Mouse (Mus musculus): ENCODE data around the gene Dvl2. TPM values are rescaled to one million over a fixed set of nuclear protein-coding genes. Genes with fewer than 3 reads are reported as not detected.

Gene Dvl2
- polyA plus RNA-seq, 1 experiment from 2014 or later: 46.6 TPM

- no peaks in the 10 kb centered on the region for H3K9me3 ChIP-seq
- H3K4me2 ChIP-seq: no peak overlapping the region
- H3K27me3 ChIP-seq: no peaks in the 10 kb centered on the region
- 93% methylated on average over 8 of the region's 8 CpGs for WGBS
- peaks cover 27% of the 10 kb centered on the region for H3K4me1 ChIP-seq
- no peak for ATAC-seq (ENCODE audit: low FRiP score)
- no peak overlapping the region for H3K9ac ChIP-seq
- H3K36me3 ChIP-seq (replicated peaks): peaks cover 56% of the 10 kb centered on the region
- H3K27ac ChIP-seq: no peak overlapping the region
- no peak overlapping the region for H3K4me3 ChIP-seq (replicated peaks)
These were observed 16.0 kb upstream of the Dvl2 start for GRCm38 (mm10) chr11:69984431-69984830.

GRCm38 (mm10) chr11:69989949-69990348 lies 10.4 kb upstream of the Dvl2 start:
- Histone ChIP-seq H3K36me3 (replicated peaks) (peaks cover 64% of the 10 kb centered on the region), H3K4me1 (peaks cover 19% of the 10 kb centered on the region), H3K27me3 (no peaks in the 10 kb centered on the region), H3K4me2 (no peak overlapping the region), H3K4me3 (replicated peaks) (no peak overlapping the region), H3K27ac (no peak overlapping the region), H3K9ac (no peak overlapping the region), H3K9me3 (no peaks in the 10 kb centered on the region)
- no peak for ATAC-seq (ENCODE audit: low FRiP score)
- 86% methylated on average over 8 of the region's 8 CpGs for WGBS

- peaks cover 21% of the 10 kb centered on the region for H3K4me1 ChIP-seq
- peak within 1 kb of the TSS; percentile 94 for H3K27ac ChIP-seq
- peak within 1 kb of the TSS; percentile 75 for H3K4me3 ChIP-seq (replicated peaks)
- H3K9ac ChIP-seq: peak within 1 kb of the TSS; percentile 91
- no peaks in the 10 kb centered on the region for H3K9me3 ChIP-seq
- under 1% methylated on average over 40 of the region's 40 CpGs for WGBS
- peak; percentile 73 for ATAC-seq (ENCODE audit: low FRiP score)
- H3K4me2 ChIP-seq: peak within 1 kb of the TSS; percentile 72
- H3K36me3 ChIP-seq (replicated peaks): peaks cover 55% of the 10 kb centered on the region
- H3K27me3 ChIP-seq: no peaks in the 10 kb centered on the region
These were observed 9.3 kb upstream of the Dvl2 start, which contains the start of gene Gabarap for GRCm38 (mm10) chr11:69990850-69991691. Gabarap (plus strand) TSS chr11:69991143.

- peaks cover 21% of the 10 kb centered on the region for H3K4me1 ChIP-seq
- H3K4me2 ChIP-seq: peak overlapping the region; percentile 72
- H3K9me3 ChIP-seq: no peaks in the 10 kb centered on the region
- peak overlapping the region; percentile 75 for H3K4me3 ChIP-seq (replicated peaks)
- H3K27ac ChIP-seq: peak overlapping the region; percentile 94
- no peaks in the 10 kb centered on the region for H3K27me3 ChIP-seq
- 1% methylated on average over 15 of the region's 15 CpGs for WGBS
- H3K36me3 ChIP-seq (replicated peaks): peaks cover 49% of the 10 kb centered on the region
- H3K9ac ChIP-seq: peak overlapping the region; percentile 91
- ATAC-seq (ENCODE audit: low FRiP score): peak; percentile 24
These were observed 8.7 kb upstream of the Dvl2 start for GRCm38 (mm10) chr11:69991711-69992110.

- no peaks in the 10 kb centered on the region for H3K27me3 ChIP-seq
- no peak overlapping the region for H3K27ac ChIP-seq
- H3K4me1 ChIP-seq: peaks cover 23% of the 10 kb centered on the region
- no peak for ATAC-seq (ENCODE audit: low FRiP score)
- WGBS: 87% methylated on average over 10 of the region's 10 CpGs
- H3K36me3 ChIP-seq (replicated peaks): peaks cover 44% of the 10 kb centered on the region
- no peaks in the 10 kb centered on the region for H3K9me3 ChIP-seq
- H3K4me3 ChIP-seq (replicated peaks): peak overlapping the region; percentile 75
- peak overlapping the region; percentile 91 for H3K9ac ChIP-seq
- H3K4me2 ChIP-seq: peak overlapping the region; percentile 72
These were observed 8.0 kb upstream of the Dvl2 start for GRCm38 (mm10) chr11:69992396-69992795.

GRCm38 (mm10) chr11:69992932-69993331 lies 7.5 kb upstream of the Dvl2 start:
- Histone ChIP-seq H3K27me3 (no peaks in the 10 kb centered on the region), H3K4me2 (peak overlapping the region; percentile 72), H3K9ac (no peak overlapping the region; the same call in 1 of the 2 replicates), H3K4me1 (peaks cover 28% of the 10 kb centered on the region), H3K36me3 (replicated peaks) (peaks cover 42% of the 10 kb centered on the region), H3K9me3 (no peaks in the 10 kb centered on the region), H3K27ac (no peak overlapping the region), H3K4me3 (replicated peaks) (no peak overlapping the region)
- ATAC-seq (ENCODE audit: low FRiP score): no peak
- 87% methylated on average over 3 of the region's 3 CpGs for WGBS

GRCm38 (mm10) chr11:69994401-69995090 lies 5.8 kb upstream of the Dvl2 start:
- H3K4me3 ChIP-seq (replicated peaks): no peak overlapping the region; the same call in 1 of the 2 replicates
- H3K4me2 ChIP-seq: peak overlapping the region; percentile 60; the same call in 1 of the 2 replicates
- no peak overlapping the region for H3K27ac ChIP-seq
- WGBS: 87% methylated on average over 11 of the region's 11 CpGs
- no peak overlapping the region for H3K9ac ChIP-seq
- ATAC-seq (ENCODE audit: low FRiP score): no peak
- H3K27me3 ChIP-seq: no peaks in the 10 kb centered on the region
- peaks cover 42% of the 10 kb centered on the region for H3K36me3 ChIP-seq (replicated peaks)
- H3K4me1 ChIP-seq: peaks cover 36% of the 10 kb centered on the region
- no peaks in the 10 kb centered on the region for H3K9me3 ChIP-seq

GRCm38 (mm10) chr11:69995391-69995960 lies 4.9 kb upstream of the Dvl2 start, which contains the start of gene Phf23:
Phf23 (plus strand) TSS chr11:69995777.
- peaks cover 41% of the 10 kb centered on the region for H3K36me3 ChIP-seq (replicated peaks)
- H3K4me2 ChIP-seq: peak within 1 kb of the TSS; percentile 60
- peak within 1 kb of the TSS; percentile 90 for H3K9ac ChIP-seq
- H3K27ac ChIP-seq: peak within 1 kb of the TSS; percentile 98
- H3K27me3 ChIP-seq: no peaks in the 10 kb centered on the region
- peaks cover 39% of the 10 kb centered on the region for H3K4me1 ChIP-seq
- peak within 1 kb of the TSS; percentile 94 for H3K4me3 ChIP-seq (replicated peaks)
- H3K9me3 ChIP-seq: no peaks in the 10 kb centered on the region
- WGBS: under 1% methylated on average over 36 of the region's 36 CpGs
- ATAC-seq (ENCODE audit: low FRiP score): peak; percentile 80

GRCm38 (mm10) chr11:69996161-69997061 lies 4.0 kb upstream of the Dvl2 start:
- H3K9ac ChIP-seq: peak overlapping the region; percentile 90
- peaks cover 39% of the 10 kb centered on the region for H3K4me1 ChIP-seq
- under 1% methylated on average over 64 of the region's 66 CpGs for WGBS
- no peaks in the 10 kb centered on the region for H3K9me3 ChIP-seq
- no peaks in the 10 kb centered on the region for H3K27me3 ChIP-seq
- ATAC-seq (ENCODE audit: low FRiP score): no peak
- H3K27ac ChIP-seq: peak overlapping the region; percentile 98
- H3K4me2 ChIP-seq: peak overlapping the region; percentile 60
- peak overlapping the region; percentile 94 for H3K4me3 ChIP-seq (replicated peaks)
- peaks cover 41% of the 10 kb centered on the region for H3K36me3 ChIP-seq (replicated peaks)

GRCm38 (mm10) chr11:69997070-69997509 lies 3.3 kb upstream of the Dvl2 start:
- peak overlapping the region; percentile 94 for H3K4me3 ChIP-seq (replicated peaks)
- no peaks in the 10 kb centered on the region for H3K27me3 ChIP-seq
- H3K36me3 ChIP-seq (replicated peaks): peaks cover 41% of the 10 kb centered on the region
- H3K4me2 ChIP-seq: peak overlapping the region; percentile 60
- H3K9ac ChIP-seq: peak overlapping the region; percentile 90
- peaks cover 46% of the 10 kb centered on the region for H3K4me1 ChIP-seq
- peak overlapping the region; percentile 98 for H3K27ac ChIP-seq
- ATAC-seq (ENCODE audit: low FRiP score): peak; percentile 33
- no peaks in the 10 kb centered on the region for H3K9me3 ChIP-seq
- WGBS: 2% methylated on average over 31 of the region's 44 CpGs
